Comparison of ENCODE assay signal across 8 mouse cellular contexts in the genomic region with DNA sequence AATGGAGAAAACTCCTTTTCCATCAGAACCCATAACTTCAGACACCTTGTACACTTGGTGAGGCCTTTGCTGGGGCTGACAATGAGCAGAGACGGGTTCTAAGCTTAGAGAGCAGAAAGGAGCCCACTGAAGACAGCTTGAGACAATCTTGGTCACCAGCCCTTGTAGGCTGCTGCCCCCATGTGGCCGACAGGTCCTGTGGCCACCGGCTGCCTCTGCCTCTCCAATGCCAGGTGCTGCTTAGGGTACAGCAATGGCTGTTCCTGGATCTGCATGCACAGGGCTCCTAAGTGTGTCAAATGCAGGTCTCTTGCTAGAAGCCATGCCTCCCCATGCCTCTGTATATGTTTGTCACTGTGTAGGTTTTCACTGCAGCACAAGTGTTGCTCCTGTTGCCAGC. TPM values are rescaled to one million over a fixed set of nuclear protein-coding genes. Genes with fewer than 3 reads are reported as not detected.
DNase-seq lines count a peak whose midpoint lies in the region; ATAC-seq and TF ChIP-seq lines count a peak whose summit lies in the region.

No protein-coding gene starts in this region.

- H3K4me1 ChIP-seq in ES-Bruce4 (ENCODE audit: control insufficient read depth, insufficient read depth, low read length) = no peaks in the 10 kb centered on the region
- H3K4me1 ChIP-seq in forebrain, embryonic 15.5 days = no peaks in the 10 kb centered on the region
- no peaks in the 10 kb centered on the region for H3K4me1 ChIP-seq in lung, embryonic 14.5 days (ENCODE audit: insufficient read depth)

- H3K4me3 ChIP-seq in ES-Bruce4 (ENCODE audit: low read depth, low read length) = no peak overlapping the region
- H3K4me3 ChIP-seq in forebrain, embryonic 15.5 days = no peak overlapping the region
- H3K4me3 ChIP-seq in layer of hippocampus, adult 2 months = no peak overlapping the region
- no peak overlapping the region for H3K4me3 ChIP-seq in lung, embryonic 14.5 days (ENCODE audit: low read depth, low read length)

- H3K9ac ChIP-seq in ES-Bruce4 (ENCODE audit: low read depth, poor library complexity, severe bottlenecking) = no peak overlapping the region
- no peak overlapping the region for H3K9ac ChIP-seq in forebrain, embryonic 15.5 days (replicated peaks)
- H3K9ac ChIP-seq in lung, embryonic 14.5 days = no peak overlapping the region

- peak; percentile 84 to 87 for DNase-seq in heart, postnatal 36 days
- DNase-seq in layer of hippocampus, adult 2 months (ENCODE audit: low spot score in 2 of 2) = peak; percentile 68 to 77
- DNase-seq in lung, embryonic 14.5 days = peak; percentile 82
- DNase-seq in ovary, postnatal 10 days (ENCODE audit: low spot score) = peak; percentile 31
- DNase-seq in thymus, postnatal 10 days (ENCODE audit: low spot score in 2 of 2) = peak; percentile 76 to 88

- WGBS in forebrain, embryonic 15.5 days = 16% methylated on average over 3 of the region's 3 CpGs
- 20% methylated on average over 3 of the region's 3 CpGs for WGBS in lung, embryonic 14.5 days

- TF ChIP-seq EP300 in ES-Bruce4 (IDR thresholded peaks at IDR 0.05; ENCODE audit: insufficient read depth, low read depth, low read length) = 0 out of 2 replicates have a peak, but pooled peaks have one; percentile 24

- TF ChIP-seq CTCF in ES-Bruce4 (IDR thresholded peaks at IDR 0.05; ENCODE audit: low read depth, low read length) = peak; percentile 97
- peak; percentile 97 for TF ChIP-seq CTCF in layer of hippocampus, adult 2 months (conservative IDR thresholded peaks at IDR 0.05)
- peak; percentile 90 for TF ChIP-seq CTCF in lung, embryonic 14.5 days (IDR thresholded peaks at IDR 0.05; ENCODE audit: low read depth)

- H3K36me3 ChIP-seq in ES-Bruce4 (ENCODE audit: control insufficient read depth, insufficient read depth, low read length, poor library complexity, severe bottlenecking) = peaks cover 64% of the 10 kb centered on the region
- peaks cover 90% of the 10 kb centered on the region for H3K36me3 ChIP-seq in forebrain, embryonic 15.5 days
- H3K36me3 ChIP-seq in lung, embryonic 14.5 days (ENCODE audit: insufficient read depth) = peaks cover 95% of the 10 kb centered on the region

- intact Hi-C loops in heart, postnatal 36 days (cut with DNase I) = loop anchor here (1.0 to 2.0 kb wide), 3 partner anchors 29 to 189 kb away; no protein-coding TSS in a partner anchor

- no peaks in the 10 kb centered on the region for H3K9me3 ChIP-seq in ES-Bruce4 (replicated peaks; ENCODE audit: control insufficient read depth, insufficient read depth, low read length, poor library complexity, severe bottlenecking)
- no peaks in the 10 kb centered on the region for H3K9me3 ChIP-seq in forebrain, embryonic 15.5 days
- H3K9me3 ChIP-seq in lung, embryonic 14.5 days (ENCODE audit: low read depth, low read length) = no peaks in the 10 kb centered on the region

- no peak overlapping the region for H3K27ac ChIP-seq in ES-Bruce4 (ENCODE audit: insufficient read depth, low read length)
- H3K27ac ChIP-seq in forebrain, embryonic 15.5 days (replicated peaks) = no peak overlapping the region
- peak overlapping the region; percentile 39 for H3K27ac ChIP-seq in layer of hippocampus, adult 2 months
- H3K27ac ChIP-seq in lung, embryonic 14.5 days (ENCODE audit: low read depth) = no peak overlapping the region

- no peaks in the 10 kb centered on the region for H3K27me3 ChIP-seq in ES-Bruce4 (ENCODE audit: control insufficient read depth, insufficient read depth, low read length, poor library complexity, severe bottlenecking)
- H3K27me3 ChIP-seq in forebrain, embryonic 15.5 days = no peaks in the 10 kb centered on the region
- H3K27me3 ChIP-seq in lung, embryonic 14.5 days (ENCODE audit: insufficient read depth, low read length) = no peaks in the 10 kb centered on the region

- no peak for TF ChIP-seq POLR2A in ES-Bruce4 (IDR thresholded peaks at IDR 0.05; ENCODE audit: insufficient read depth, low read length)

- ATAC-seq in cerebellum, adult (ENCODE audit: insufficient number of reproducible peaks, low FRiP score, low TSS enrichment) = peak; percentile 63; the same call in 1 of the 2 replicates
- peak; percentile 60; the same call in 1 of the 2 replicates for ATAC-seq in forebrain, embryonic 15.5 days (replicated peaks)
- ATAC-seq in lung, embryonic 14.5 days (ENCODE audit: insufficient read depth) = peak; percentile 76

- no peak overlapping the region for H3K4me2 ChIP-seq in forebrain, embryonic 15.5 days (replicated peaks)
- no peak overlapping the region for H3K4me2 ChIP-seq in lung, embryonic 14.5 days

RNA-seq across cellular contexts. Expression of a gene that starts 47.0 kb away (rescaled TPM):
- 44.7 and 47.0 TPM in 2 replicates for polyA plus RNA-seq in ES-Bruce4 (2011; ENCODE audit: insufficient read depth, insufficient read length, low read depth, missing spikeins)
- 4.0 and 4.1 TPM in 2 replicates for polyA plus RNA-seq in forebrain, embryonic 15.5 days (2015; fragmentation: Nextera tagmentation; extraction: Ambion mirVana)
- 10 to 100 TPM; 42.2 to 97.6 TPM for total RNA-seq in heart, postnatal 36 days (2021)
- 10 to 100 TPM in 1 of 2 experiments, 1 to 10 TPM in 1; 9.1 to 17.4 TPM for total RNA-seq in layer of hippocampus, adult 2 months (2021)
- polyA plus RNA-seq in lung, embryonic 14.5 days (2014; fragmentation: Nextera tagmentation; extraction: Ambion mirVana) = 14.3 and 15.2 TPM in 2 replicates

RNA-seq across cellular contexts. Expression of a gene that starts 55.4 kb away (rescaled TPM):
- 89.5 and 90.9 TPM in 2 replicates for polyA plus RNA-seq in ES-Bruce4 (2011; ENCODE audit: insufficient read depth, insufficient read length, low read depth, missing spikeins)
- polyA plus RNA-seq in forebrain, embryonic 15.5 days (2015; fragmentation: Nextera tagmentation; extraction: Ambion mirVana) = 62.3 and 63.1 TPM in 2 replicates
- 10 to 100 TPM; 41.5 to 43.0 TPM for total RNA-seq in heart, postnatal 36 days (2021)
- total RNA-seq in layer of hippocampus, adult 2 months (2021) = 10 to 100 TPM; 69.7 to 75.1 TPM
- polyA plus RNA-seq in lung, embryonic 14.5 days (2014; fragmentation: Nextera tagmentation; extraction: Ambion mirVana) = 68.6 and 69.4 TPM in 2 replicates

Comparison
In these comparisons a context has a peak if more than half of its experiments do, and no peak if none do; other contexts are left out.
1. DNase-seq: peak in every context shown above with its lines; median percentile 86 in heart, postnatal 36 days; 82 in lung, embryonic 14.5 days; 82 in thymus, postnatal 10 days; 72 in layer of hippocampus, adult 2 months; 31 in ovary, postnatal 10 days.